Mouse (Mus musculus): ENCODE results near the gene Gpr155. TPM values are rescaled to one million over a fixed set of nuclear protein-coding genes. Genes with fewer than 3 reads are reported as not detected.

Gene Gpr155
- polyA plus RNA-seq, 1 experiment from 2014 or later, result 18.1 TPM

- Histone ChIP-seq H3K27me3 (replicated peaks; ENCODE audit: control insufficient read depth, insufficient read depth, low read length) (no peaks in the 10 kb centered on the region), H3K4me1 (replicated peaks; ENCODE audit: control insufficient read depth, insufficient read depth, low read length) (no peaks in the 10 kb centered on the region), H3K9me3 (ENCODE audit: control insufficient read depth) (no peaks in the 10 kb centered on the region), H3K4me2 (replicated peaks; ENCODE audit: low read depth) (no peak overlapping the region), H3K9ac (ENCODE audit: low read depth, low read length) (no peak overlapping the region), H3K36me3 (ENCODE audit: control insufficient read depth, insufficient read depth) (no peaks in the 10 kb centered on the region), H3K4me3 (ENCODE audit: low read depth, low read length) (no peak overlapping the region), H3K27ac (ENCODE audit: low read depth, low read length) (no peak overlapping the region)
- ATAC-seq, result no peak
- WGBS, result 82% methylated on average over 3 of the region's 3 CpGs
- no peak for TF ChIP-seq CTCF (IDR thresholded peaks at IDR 0.05; ENCODE audit: low read depth)
These were observed 8.1 kb upstream of the Gpr155 start for GRCm38 (mm10) chr2:73394476-73394875.

DNA sequence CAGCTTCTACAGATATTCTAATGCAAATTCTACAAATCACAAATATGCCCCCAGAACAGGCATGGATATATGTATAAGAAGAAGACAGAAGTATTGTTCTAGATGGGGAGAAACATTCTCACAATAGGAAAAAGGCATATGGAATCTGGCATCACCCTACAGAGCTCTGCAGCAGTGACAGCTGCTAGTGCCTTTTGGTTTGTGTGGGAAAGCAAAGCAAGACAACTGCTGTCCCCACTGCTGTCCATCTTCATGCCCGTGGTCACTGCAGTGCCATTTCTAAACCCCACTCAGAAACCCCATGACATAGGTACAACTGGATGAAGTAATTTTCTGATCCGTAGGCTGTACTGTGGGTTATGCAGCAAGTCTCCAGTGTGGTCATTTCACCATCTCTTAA, 6.4 kb upstream of the Gpr155 start:
- TF ChIP-seq CTCF (IDR thresholded peaks at IDR 0.05; ENCODE audit: low read depth), result no peak
- Histone ChIP-seq H3K4me2 (replicated peaks; ENCODE audit: low read depth) (no peak overlapping the region), H3K27me3 (replicated peaks; ENCODE audit: control insufficient read depth, insufficient read depth, low read length) (no peaks in the 10 kb centered on the region), H3K9ac (ENCODE audit: low read depth, low read length) (no peak overlapping the region), H3K27ac (ENCODE audit: low read depth, low read length) (no peak overlapping the region), H3K9me3 (ENCODE audit: control insufficient read depth) (no peaks in the 10 kb centered on the region), H3K4me1 (replicated peaks; ENCODE audit: control insufficient read depth, insufficient read depth, low read length) (no peaks in the 10 kb centered on the region), H3K4me3 (ENCODE audit: low read depth, low read length) (no peak overlapping the region), H3K36me3 (ENCODE audit: control insufficient read depth, insufficient read depth) (no peaks in the 10 kb centered on the region)
- no peak for ATAC-seq
- 83% methylated on average over 2 of the region's 2 CpGs for WGBS

- TF ChIP-seq CTCF (IDR thresholded peaks at IDR 0.05; ENCODE audit: low read depth), result no peak
- Histone ChIP-seq H3K36me3 (ENCODE audit: control insufficient read depth, insufficient read depth) (no peaks in the 10 kb centered on the region), H3K27me3 (replicated peaks; ENCODE audit: control insufficient read depth, insufficient read depth, low read length) (no peaks in the 10 kb centered on the region), H3K4me3 (ENCODE audit: low read depth, low read length) (no peak overlapping the region), H3K9ac (ENCODE audit: low read depth, low read length) (no peak overlapping the region), H3K27ac (ENCODE audit: low read depth, low read length) (no peak overlapping the region), H3K9me3 (ENCODE audit: control insufficient read depth) (no peaks in the 10 kb centered on the region), H3K4me1 (replicated peaks; ENCODE audit: control insufficient read depth, insufficient read depth, low read length) (no peaks in the 10 kb centered on the region), H3K4me2 (replicated peaks; ENCODE audit: low read depth) (no peak overlapping the region)
- no peak for ATAC-seq
- WGBS, result 89% methylated on average over 3 of the region's 3 CpGs
These were observed 3.6 kb upstream of the Gpr155 start for GRCm38 (mm10) chr2:73389951-73390350.

DNA sequence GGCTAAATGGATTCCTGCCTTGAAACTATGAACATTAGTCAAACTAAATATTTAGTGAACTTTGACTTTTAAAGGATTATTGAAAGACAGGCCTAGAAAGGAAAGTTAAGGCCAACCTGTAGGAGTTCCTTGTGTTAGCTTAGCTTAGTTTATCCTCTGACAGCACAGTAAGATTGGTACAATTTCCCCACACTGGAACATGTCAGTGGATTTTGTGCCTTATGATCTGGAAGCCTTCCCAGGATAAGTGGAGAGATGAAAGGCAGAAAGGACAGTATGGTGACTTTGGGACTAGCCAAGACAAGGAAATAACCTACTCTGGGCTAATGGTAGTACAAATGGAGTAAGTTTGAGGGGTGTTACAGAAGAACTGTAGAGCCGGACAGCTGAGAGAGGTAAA, 1.4 kb upstream of the Gpr155 start:
- Histone ChIP-seq H3K4me3 (ENCODE audit: low read depth, low read length) (no peak overlapping the region), H3K9me3 (ENCODE audit: control insufficient read depth) (no peaks in the 10 kb centered on the region), H3K9ac (ENCODE audit: low read depth, low read length) (no peak overlapping the region), H3K27me3 (replicated peaks; ENCODE audit: control insufficient read depth, insufficient read depth, low read length) (no peaks in the 10 kb centered on the region), H3K36me3 (ENCODE audit: control insufficient read depth, insufficient read depth) (no peaks in the 10 kb centered on the region), H3K27ac (ENCODE audit: low read depth, low read length) (no peak overlapping the region), H3K4me1 (replicated peaks; ENCODE audit: control insufficient read depth, insufficient read depth, low read length) (no peaks in the 10 kb centered on the region), H3K4me2 (replicated peaks; ENCODE audit: low read depth) (no peak overlapping the region)
- ATAC-seq, result no peak
- WGBS, result 87% methylated on average over 1 of the region's 1 CpGs
- TF ChIP-seq CTCF (IDR thresholded peaks at IDR 0.05; ENCODE audit: low read depth), result no peak

DNA sequence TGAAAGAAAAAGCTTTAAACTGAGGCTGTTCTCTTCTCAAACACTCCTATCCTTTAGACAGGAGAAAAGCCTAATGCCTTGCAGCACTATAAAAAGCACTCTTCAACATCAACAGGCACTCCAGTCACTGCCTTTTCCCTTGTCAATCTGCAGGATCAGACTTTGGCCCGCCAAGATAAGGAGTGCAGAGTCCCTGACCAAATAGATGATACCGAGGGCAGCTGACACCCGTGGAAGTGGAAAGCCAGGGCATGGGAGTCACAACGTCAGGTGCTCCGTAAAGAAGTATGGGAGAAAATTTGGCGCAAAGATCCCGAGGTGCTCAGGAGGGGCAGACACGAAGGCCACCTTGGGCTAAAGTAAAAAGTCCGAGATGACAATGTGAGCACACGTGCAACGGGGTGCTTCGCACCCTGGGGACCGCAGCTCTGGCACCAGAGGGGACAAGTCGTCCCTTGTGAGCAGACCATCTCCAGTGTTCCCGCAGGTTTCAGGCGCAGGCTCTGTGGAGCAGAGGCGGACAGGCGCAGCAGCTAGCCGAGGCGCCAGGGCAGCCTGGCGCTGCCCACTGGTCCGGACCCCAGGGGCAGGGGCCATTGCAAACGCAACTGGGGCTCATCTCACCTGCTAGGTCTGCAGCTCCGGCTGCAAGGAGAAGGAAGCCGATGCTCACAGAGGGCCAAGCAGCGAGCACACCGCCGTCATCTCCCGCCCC, 574 bp downstream of the Gpr155 start:
- H3K27ac ChIP-seq (ENCODE audit: low read depth, low read length), result peak overlapping the region; percentile 72; the same call in 1 of the 2 replicates
- peak overlapping the region; percentile 62 for H3K9ac ChIP-seq (ENCODE audit: low read depth, low read length)
- H3K9me3 ChIP-seq (ENCODE audit: control insufficient read depth), result no peaks in the 10 kb centered on the region
- H3K36me3 ChIP-seq (ENCODE audit: control insufficient read depth, insufficient read depth), result peaks cover 7% of the 10 kb centered on the region; the same call in 1 of the 2 replicates
- peak overlapping the region; percentile 68 for H3K4me3 ChIP-seq (ENCODE audit: low read depth, low read length)
- H3K27me3 ChIP-seq (replicated peaks; ENCODE audit: control insufficient read depth, insufficient read depth, low read length), result no peaks in the 10 kb centered on the region
- peak overlapping the region; percentile 99 for H3K4me2 ChIP-seq (replicated peaks; ENCODE audit: low read depth)
- WGBS, result under 1% methylated on average over 28 of the region's 29 CpGs
- no peak for TF ChIP-seq CTCF (IDR thresholded peaks at IDR 0.05; ENCODE audit: low read depth)
- peak; percentile 19 for ATAC-seq
- H3K4me1 ChIP-seq (replicated peaks; ENCODE audit: control insufficient read depth, insufficient read depth, low read length), result no peaks in the 10 kb centered on the region

DNA sequence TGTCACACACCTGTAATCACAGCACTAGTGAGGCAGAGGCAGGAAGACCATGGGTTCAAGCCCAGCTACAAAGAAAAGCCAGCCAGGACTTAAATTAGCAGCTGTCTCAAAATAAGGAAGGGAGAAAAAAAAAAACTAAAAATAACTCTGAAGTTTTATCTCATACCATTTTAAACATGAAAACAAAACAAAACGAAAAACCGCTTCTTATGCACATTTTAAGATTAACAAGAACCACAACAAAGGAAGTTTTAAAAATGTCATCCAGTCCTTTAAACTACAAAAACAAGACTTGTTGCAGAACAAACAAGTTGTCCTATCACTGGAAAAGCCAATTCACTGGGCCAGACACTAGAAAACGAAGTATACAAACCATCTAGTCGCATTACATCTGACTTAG, 1.2 kb downstream of the Gpr155 start:
- H3K4me3 ChIP-seq (ENCODE audit: low read depth, low read length), result peak overlapping the region; percentile 68; the same call in 1 of the 2 replicates
- H3K9me3 ChIP-seq (ENCODE audit: control insufficient read depth), result no peaks in the 10 kb centered on the region
- H3K9ac ChIP-seq (ENCODE audit: low read depth, low read length), result no peak overlapping the region
- 69% methylated on average over 4 of the region's 4 CpGs for WGBS
- H3K27ac ChIP-seq (ENCODE audit: low read depth, low read length), result no peak overlapping the region
- H3K36me3 ChIP-seq (ENCODE audit: control insufficient read depth, insufficient read depth), result peaks cover 7% of the 10 kb centered on the region; the same call in 1 of the 2 replicates
- no peaks in the 10 kb centered on the region for H3K27me3 ChIP-seq (replicated peaks; ENCODE audit: control insufficient read depth, insufficient read depth, low read length)
- no peak for TF ChIP-seq CTCF (IDR thresholded peaks at IDR 0.05; ENCODE audit: low read depth)
- ATAC-seq, result no peak
- H3K4me2 ChIP-seq (replicated peaks; ENCODE audit: low read depth), result peak overlapping the region; percentile 99
- no peaks in the 10 kb centered on the region for H3K4me1 ChIP-seq (replicated peaks; ENCODE audit: control insufficient read depth, insufficient read depth, low read length)
